Mouse (Mus musculus): ENCODE results near the gene Gm4353. TPM values are rescaled to one million over a fixed set of nuclear protein-coding genes. Genes with fewer than 3 reads are reported as not detected.

Gm4353 gene
- under 1 TPM in 1 of 2 experiments, not detected in 1; 0.39 TPM for polyA plus RNA-seq (2017; shearing (Covaris generic))

GRCm38 (mm10) chr7:116084366-116084765, at the start of gene Gm4353:
TSS of gene Gm4353 (minus strand) at chr7:116084635.

GRCm38 (mm10) chr7:116039196-116039537, 45.3 kb downstream of the Gm4353 start, which contains the start of gene 1110004F10Rik:
TSS of gene 1110004F10Rik (plus strand) at chr7:116039397.

GRCm38 (mm10) chr7:116038511-116038910, 45.9 kb downstream of the Gm4353 start, which contains the start of gene Sox6:
TSS of gene Sox6 (minus strand) at chr7:116038796.

Other genes starting within 250 kb of the Gm4353 start
- 1 to 10 TPM in 1 of 2 experiments, not detected in 1; 1.0 TPM for gene Sox6, start 45.8 kb downstream of the Gm4353 start, polyA plus RNA-seq (2017; shearing (Covaris generic))
- 100 to 1,000 TPM; 190 to 220 TPM for gene 1110004F10Rik, start 45.2 kb downstream of the Gm4353 start, polyA plus RNA-seq (2017; shearing (Covaris generic))
- gene Plekha7, start 223.7 kb upstream of the Gm4353 start, polyA plus RNA-seq (2017; shearing (Covaris generic)), result 1 to 10 TPM; 8.3 to 9.4 TPM
- gene Rps13, start 249.6 kb upstream of the Gm4353 start, polyA plus RNA-seq (2017; shearing (Covaris generic)), result 100 to 1,000 TPM; 698 to 971 TPM